Mouse (Mus musculus): Measurements from ENCODE around the gene Zfp648. TPM values are rescaled to one million over a fixed set of nuclear protein-coding genes. Genes with fewer than 3 reads are reported as not detected.

The Zfp648 gene
- polyA plus RNA-seq, 1 experiment from 2014 or later = not detected

DNA sequence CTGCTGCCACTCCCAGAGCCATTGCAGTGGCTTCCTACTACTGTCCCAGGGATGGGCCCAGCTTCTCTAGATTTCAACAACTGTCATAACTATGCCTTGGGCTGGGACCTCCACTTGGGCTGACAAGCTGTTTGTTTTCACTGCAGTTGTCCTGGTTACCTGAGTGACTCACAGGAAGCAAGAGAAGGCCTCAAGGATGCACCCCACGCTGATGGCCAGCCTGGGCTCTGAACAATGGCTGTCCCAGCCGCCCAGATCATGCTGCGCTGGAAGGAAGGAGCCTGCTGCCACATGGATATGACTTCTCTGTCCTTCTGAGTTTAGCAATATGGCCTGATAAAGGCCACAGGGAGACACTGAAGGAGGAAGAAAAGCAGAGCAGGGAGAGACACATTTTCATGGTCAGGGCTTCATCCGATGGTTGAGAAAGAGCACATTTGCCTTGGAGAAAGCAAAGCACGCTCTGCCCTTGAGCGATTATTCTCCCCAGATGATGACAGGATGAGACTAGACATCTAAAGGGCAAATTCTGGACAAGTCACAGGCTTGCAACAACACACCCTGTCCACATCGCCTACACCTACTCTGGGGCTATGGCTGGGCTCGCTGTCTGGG, 22.3 kb upstream of the Zfp648 start:
- no peak overlapping the region for H3K9ac ChIP-seq (replicated peaks; ENCODE audit: low read depth, low read length)
- no peak overlapping the region for H3K27ac ChIP-seq (ENCODE audit: low read length)
- no peaks in the 10 kb centered on the region for H3K9me3 ChIP-seq (ENCODE audit: control insufficient read depth, low read depth, low read length)
- no peaks in the 10 kb centered on the region for H3K36me3 ChIP-seq (ENCODE audit: control insufficient read depth, insufficient read depth, low read length)
- no peaks in the 10 kb centered on the region for H3K4me1 ChIP-seq (ENCODE audit: control insufficient read depth, insufficient read depth, low read length)
- H3K27me3 ChIP-seq (ENCODE audit: control insufficient read depth, insufficient read depth, low read length) = no peaks in the 10 kb centered on the region
- no peak for ATAC-seq (ENCODE audit: insufficient number of reproducible peaks, insufficient read depth, low FRiP score, low read depth)
- 88% methylated on average over 8 of the region's 8 CpGs for WGBS
- H3K4me3 ChIP-seq (ENCODE audit: low read depth, low read length) = no peak overlapping the region
- no peak overlapping the region for H3K4me2 ChIP-seq (replicated peaks; ENCODE audit: low read depth, low read length)

DNA sequence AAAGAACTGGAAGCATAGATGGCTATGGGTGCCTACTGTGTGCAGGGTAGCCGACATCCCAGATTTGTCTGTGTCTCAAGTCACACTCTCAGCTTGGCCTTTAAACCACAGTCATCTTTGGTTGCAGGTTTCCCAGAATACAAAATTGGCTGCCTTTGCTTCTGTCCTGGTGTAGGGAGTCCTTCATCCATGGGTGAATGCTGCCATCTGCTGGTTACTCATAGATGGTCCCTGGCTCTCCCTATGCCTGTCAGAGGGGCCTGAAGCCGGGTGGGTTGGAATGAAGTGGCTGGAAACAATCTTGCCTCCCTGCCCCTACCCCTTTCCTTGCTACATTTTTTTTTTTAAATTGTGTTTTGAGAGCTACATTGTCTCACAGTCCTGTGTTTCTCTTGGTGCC, 20.0 kb upstream of the Zfp648 start:
- no peaks in the 10 kb centered on the region for H3K9me3 ChIP-seq (ENCODE audit: control insufficient read depth, low read depth, low read length)
- no peak overlapping the region for H3K4me2 ChIP-seq (replicated peaks; ENCODE audit: low read depth, low read length)
- no peaks in the 10 kb centered on the region for H3K4me1 ChIP-seq (ENCODE audit: control insufficient read depth, insufficient read depth, low read length)
- H3K36me3 ChIP-seq (ENCODE audit: control insufficient read depth, insufficient read depth, low read length) = no peaks in the 10 kb centered on the region
- H3K4me3 ChIP-seq (ENCODE audit: low read depth, low read length) = no peak overlapping the region
- no peak overlapping the region for H3K9ac ChIP-seq (replicated peaks; ENCODE audit: low read depth, low read length)
- H3K27me3 ChIP-seq (ENCODE audit: control insufficient read depth, insufficient read depth, low read length) = no peaks in the 10 kb centered on the region
- H3K27ac ChIP-seq (ENCODE audit: low read length) = no peak overlapping the region
- whole genome bisulfite sequencing = 36% methylated on average over 2 of the region's 2 CpGs
- ATAC-seq (ENCODE audit: insufficient number of reproducible peaks, insufficient read depth, low FRiP score, low read depth) = peak; percentile 78; the same call in 1 of the 2 replicates

DNA sequence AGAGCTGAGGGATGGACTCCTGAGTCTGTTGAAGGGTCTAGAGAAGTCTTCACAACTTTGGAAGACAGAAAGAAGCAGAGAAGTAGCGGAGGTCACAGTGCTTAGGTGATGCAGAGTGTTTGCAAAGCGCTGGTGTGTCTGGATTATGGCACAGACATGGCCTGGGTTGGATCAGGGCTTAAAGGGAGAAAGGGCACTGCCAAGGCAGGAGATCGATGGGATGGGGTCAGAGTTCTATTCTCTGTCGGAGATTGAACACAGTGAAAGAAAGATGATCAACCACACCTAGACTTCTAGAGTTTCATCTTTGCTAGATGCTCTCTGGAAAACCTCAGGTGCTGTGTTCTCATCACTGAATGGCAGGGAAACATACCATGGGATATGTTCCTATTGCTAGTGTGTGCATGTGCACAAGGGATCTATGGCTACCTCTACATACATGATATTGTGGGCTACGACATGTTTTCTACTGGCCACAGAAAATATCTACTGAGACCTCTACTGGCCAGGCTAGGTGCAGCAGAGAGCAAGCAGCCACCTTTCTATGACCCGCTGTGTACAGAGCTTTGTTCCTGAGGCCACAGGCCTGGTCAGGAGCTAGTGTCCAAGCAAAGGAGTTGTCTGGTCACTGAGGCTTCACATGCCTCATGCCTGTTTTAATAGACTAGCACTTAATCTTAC, 18.5 kb upstream of the Zfp648 start:
- no peak overlapping the region for H3K4me2 ChIP-seq (replicated peaks; ENCODE audit: low read depth, low read length)
- WGBS = 62% methylated on average over 6 of the region's 6 CpGs
- no peaks in the 10 kb centered on the region for H3K27me3 ChIP-seq (ENCODE audit: control insufficient read depth, insufficient read depth, low read length)
- H3K9ac ChIP-seq (replicated peaks; ENCODE audit: low read depth, low read length) = no peak overlapping the region
- no peak for ATAC-seq (ENCODE audit: insufficient number of reproducible peaks, insufficient read depth, low FRiP score, low read depth)
- no peaks in the 10 kb centered on the region for H3K4me1 ChIP-seq (ENCODE audit: control insufficient read depth, insufficient read depth, low read length)
- no peaks in the 10 kb centered on the region for H3K9me3 ChIP-seq (ENCODE audit: control insufficient read depth, low read depth, low read length)
- H3K36me3 ChIP-seq (ENCODE audit: control insufficient read depth, insufficient read depth, low read length) = no peaks in the 10 kb centered on the region
- H3K4me3 ChIP-seq (ENCODE audit: low read depth, low read length) = no peak overlapping the region
- no peak overlapping the region for H3K27ac ChIP-seq (ENCODE audit: low read length)

DNA sequence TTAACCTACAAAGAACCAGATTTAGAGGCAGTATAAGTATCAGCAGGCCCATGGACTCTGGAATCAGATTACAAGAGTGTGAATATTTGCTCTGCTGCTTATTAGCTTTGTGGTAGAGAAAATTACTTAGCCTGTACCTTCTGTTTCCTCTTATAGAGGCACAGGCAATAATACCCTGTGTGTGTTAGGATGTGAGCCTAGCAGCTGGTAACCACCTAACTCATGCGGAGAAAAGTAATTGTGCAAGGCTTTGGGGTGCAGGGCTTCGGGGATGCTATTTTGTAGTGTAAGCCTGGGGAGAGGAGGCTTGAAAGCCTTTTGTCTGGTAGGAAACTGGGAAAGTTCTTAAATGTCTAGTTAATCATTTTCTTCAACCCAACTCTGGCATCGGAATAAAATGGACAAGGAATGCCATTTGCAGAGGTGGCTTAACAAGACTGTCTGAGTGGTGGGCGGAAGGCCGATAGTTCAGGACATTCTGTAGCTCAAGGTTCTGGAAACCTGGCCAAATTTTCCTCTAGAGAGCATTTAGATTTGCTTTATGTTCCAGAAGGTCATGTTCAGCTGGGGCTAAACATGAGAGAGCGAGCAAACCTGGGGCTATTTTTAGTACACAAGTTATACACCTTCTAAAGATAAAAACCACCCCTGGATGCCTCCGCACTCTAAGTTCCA, 17.8 kb upstream of the Zfp648 start:
- H3K27me3 ChIP-seq (ENCODE audit: control insufficient read depth, insufficient read depth, low read length) = no peaks in the 10 kb centered on the region
- H3K9ac ChIP-seq (replicated peaks; ENCODE audit: low read depth, low read length) = no peak overlapping the region
- no peak overlapping the region for H3K4me2 ChIP-seq (replicated peaks; ENCODE audit: low read depth, low read length)
- no peak overlapping the region for H3K4me3 ChIP-seq (ENCODE audit: low read depth, low read length)
- no peaks in the 10 kb centered on the region for H3K9me3 ChIP-seq (ENCODE audit: control insufficient read depth, low read depth, low read length)
- H3K36me3 ChIP-seq (ENCODE audit: control insufficient read depth, insufficient read depth, low read length) = no peaks in the 10 kb centered on the region
- ATAC-seq (ENCODE audit: insufficient number of reproducible peaks, insufficient read depth, low FRiP score, low read depth) = no peak
- no peaks in the 10 kb centered on the region for H3K4me1 ChIP-seq (ENCODE audit: control insufficient read depth, insufficient read depth, low read length)
- whole genome bisulfite sequencing = 76% methylated on average over 7 of the region's 7 CpGs
- no peak overlapping the region for H3K27ac ChIP-seq (ENCODE audit: low read length)

DNA sequence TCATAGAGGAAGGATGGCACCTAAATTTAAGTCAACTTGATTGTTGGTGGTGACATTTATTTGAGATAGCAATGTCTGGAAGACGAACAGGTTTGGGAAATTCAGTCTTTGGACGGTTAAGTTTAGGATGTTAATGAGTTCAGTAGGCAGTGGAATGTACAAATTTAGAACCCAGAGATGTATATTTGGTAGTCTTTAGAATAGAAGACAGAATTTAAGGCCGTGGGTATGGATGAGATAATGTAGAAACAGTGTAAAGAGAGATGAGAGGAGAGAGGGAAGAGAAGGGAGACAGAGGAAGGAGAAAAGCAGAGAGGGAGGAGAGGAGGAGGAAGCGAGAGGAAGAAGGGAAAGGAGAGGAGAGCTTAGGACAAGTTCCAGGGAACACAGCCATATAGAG, 12.8 kb upstream of the Zfp648 start:
- Histone ChIP-seq H3K4me2 (replicated peaks; ENCODE audit: low read depth, low read length) (no peak overlapping the region), H3K4me1 (ENCODE audit: control insufficient read depth, insufficient read depth, low read length) (no peaks in the 10 kb centered on the region), H3K36me3 (ENCODE audit: control insufficient read depth, insufficient read depth, low read length) (no peaks in the 10 kb centered on the region), H3K27me3 (ENCODE audit: control insufficient read depth, insufficient read depth, low read length) (no peaks in the 10 kb centered on the region), H3K27ac (ENCODE audit: low read length) (no peak overlapping the region), H3K4me3 (ENCODE audit: low read depth, low read length) (no peak overlapping the region), H3K9me3 (ENCODE audit: control insufficient read depth, low read depth, low read length) (no peaks in the 10 kb centered on the region), H3K9ac (replicated peaks; ENCODE audit: low read depth, low read length) (no peak overlapping the region)
- 81% methylated on average over 4 of the region's 4 CpGs for WGBS
- no peak for ATAC-seq (ENCODE audit: insufficient number of reproducible peaks, insufficient read depth, low FRiP score, low read depth)

DNA sequence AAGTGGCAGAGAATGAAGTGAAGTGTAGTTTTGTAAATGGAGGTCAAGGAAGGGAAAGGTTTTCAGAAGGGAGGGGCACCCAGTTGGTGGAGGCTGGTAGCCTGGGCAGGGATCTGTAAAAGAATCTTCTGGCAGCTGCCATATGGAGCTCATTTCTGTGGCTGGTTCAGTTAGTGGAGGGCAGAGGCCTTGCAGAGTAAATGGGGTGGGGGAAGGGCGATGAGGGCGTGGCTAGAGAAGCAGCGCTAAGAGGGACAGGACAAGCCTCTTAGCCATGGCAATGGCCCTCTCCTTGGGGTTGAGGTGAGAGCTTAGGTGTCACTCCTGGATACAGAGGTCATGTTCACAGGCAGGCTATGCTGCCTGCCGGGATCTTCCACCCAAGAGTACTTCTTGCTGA, 12.4 kb upstream of the Zfp648 start:
- Histone ChIP-seq H3K4me3 (ENCODE audit: low read depth, low read length) (no peak overlapping the region), H3K9me3 (ENCODE audit: control insufficient read depth, low read depth, low read length) (no peaks in the 10 kb centered on the region), H3K27ac (ENCODE audit: low read length) (no peak overlapping the region), H3K27me3 (ENCODE audit: control insufficient read depth, insufficient read depth, low read length) (no peaks in the 10 kb centered on the region), H3K9ac (replicated peaks; ENCODE audit: low read depth, low read length) (no peak overlapping the region), H3K4me1 (ENCODE audit: control insufficient read depth, insufficient read depth, low read length) (no peaks in the 10 kb centered on the region), H3K36me3 (ENCODE audit: control insufficient read depth, insufficient read depth, low read length) (no peaks in the 10 kb centered on the region), H3K4me2 (replicated peaks; ENCODE audit: low read depth, low read length) (no peak overlapping the region)
- no peak for ATAC-seq (ENCODE audit: insufficient number of reproducible peaks, insufficient read depth, low FRiP score, low read depth)
- 47% methylated on average over 4 of the region's 4 CpGs for WGBS

DNA sequence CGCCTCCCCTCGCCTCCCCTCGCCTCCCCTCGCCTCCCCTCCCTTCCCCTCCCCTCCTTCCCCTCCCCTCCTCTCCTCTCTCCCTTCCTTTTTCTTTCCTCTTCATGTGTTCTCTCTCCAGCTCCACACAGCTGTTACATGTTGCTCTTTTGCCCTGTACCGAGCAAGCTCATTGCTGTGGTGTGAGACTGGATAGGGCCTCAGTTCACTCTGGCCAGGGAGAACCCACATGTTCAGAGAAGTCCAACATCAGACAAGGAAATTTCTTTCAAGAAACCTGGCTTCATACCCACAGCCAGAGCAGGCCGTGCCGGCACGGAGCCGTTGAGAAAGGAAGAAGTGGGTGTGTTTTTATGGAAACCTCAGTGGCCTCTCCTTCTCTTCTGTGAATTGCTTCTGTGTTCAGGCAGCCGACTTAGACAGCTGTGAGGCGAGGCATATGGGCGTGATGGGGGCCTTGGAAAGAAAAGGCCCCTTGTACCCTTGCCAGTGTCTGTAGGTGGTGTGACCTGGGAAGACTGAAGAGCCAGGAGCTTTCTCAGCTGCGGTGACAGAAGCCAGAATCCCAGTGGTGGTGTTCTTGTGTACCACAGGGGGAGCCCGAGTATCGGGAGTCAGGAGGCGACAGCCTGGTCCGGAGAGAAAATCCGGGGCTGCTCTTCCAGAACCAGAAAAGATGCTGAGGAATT, 11.0 kb upstream of the Zfp648 start:
- Histone ChIP-seq H3K4me1 (ENCODE audit: control insufficient read depth, insufficient read depth, low read length) (no peaks in the 10 kb centered on the region), H3K36me3 (ENCODE audit: control insufficient read depth, insufficient read depth, low read length) (no peaks in the 10 kb centered on the region), H3K9me3 (ENCODE audit: control insufficient read depth, low read depth, low read length) (no peaks in the 10 kb centered on the region), H3K9ac (replicated peaks; ENCODE audit: low read depth, low read length) (no peak overlapping the region), H3K27me3 (ENCODE audit: control insufficient read depth, insufficient read depth, low read length) (no peaks in the 10 kb centered on the region), H3K4me3 (ENCODE audit: low read depth, low read length) (no peak overlapping the region), H3K27ac (ENCODE audit: low read length) (no peak overlapping the region), H3K4me2 (replicated peaks; ENCODE audit: low read depth, low read length) (no peak overlapping the region)
- no peak for ATAC-seq (ENCODE audit: insufficient number of reproducible peaks, insufficient read depth, low FRiP score, low read depth)
- WGBS = 58% methylated on average over 15 of the region's 18 CpGs

DNA sequence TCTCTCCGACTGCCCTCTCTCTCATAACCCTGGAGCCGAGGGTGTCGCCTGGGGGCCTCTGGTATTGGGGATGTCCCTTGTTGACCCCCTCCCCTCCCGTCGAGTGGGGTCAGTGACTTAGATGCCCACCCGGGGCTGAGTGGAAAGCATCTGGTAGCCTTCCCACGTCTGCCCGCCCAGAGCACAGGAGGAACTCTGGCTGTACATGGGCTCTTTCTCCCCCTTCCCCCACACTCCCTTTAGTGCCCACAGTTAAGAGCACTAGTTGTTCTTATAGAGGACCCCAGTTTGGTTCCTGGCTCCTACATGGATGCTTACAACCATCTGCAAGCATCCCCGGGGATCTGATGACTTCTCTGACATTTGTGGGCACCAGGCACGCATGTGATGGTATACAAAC, 2.1 kb upstream of the Zfp648 start:
- Histone ChIP-seq H3K4me3 (ENCODE audit: low read depth, low read length) (no peak overlapping the region), H3K4me2 (replicated peaks; ENCODE audit: low read depth, low read length) (no peak overlapping the region), H3K4me1 (ENCODE audit: control insufficient read depth, insufficient read depth, low read length) (no peaks in the 10 kb centered on the region), H3K27ac (ENCODE audit: low read length) (no peak overlapping the region), H3K9me3 (ENCODE audit: control insufficient read depth, low read depth, low read length) (no peaks in the 10 kb centered on the region), H3K9ac (replicated peaks; ENCODE audit: low read depth, low read length) (no peak overlapping the region), H3K27me3 (ENCODE audit: control insufficient read depth, insufficient read depth, low read length) (peaks cover 8% of the 10 kb centered on the region), H3K36me3 (ENCODE audit: control insufficient read depth, insufficient read depth, low read length) (no peaks in the 10 kb centered on the region)
- 89% methylated on average over 10 of the region's 10 CpGs for WGBS
- ATAC-seq (ENCODE audit: insufficient number of reproducible peaks, insufficient read depth, low FRiP score, low read depth) = no peak

Data from stomach, embryonic 14.5 days (tissue).